Mouse (Mus musculus): ENCODE measurements at regions not wholly inside any gene's neighbourhood (a gene's known extent, or its start where the extent isn't known, plus 50 kb on each side); places are given as distances from the start of the nearest gene placed in this dataset.

- no peak for DNase-seq (ENCODE audit: inconsistent ontology term)
Observed at GRCm38 (mm10) chr2:74187963-74188790, 277.1 kb upstream of the Atp5g3 start.

GRCm38 (mm10) chr2:74178106-74178505 is 267.0 kb upstream of the Atp5g3 start:
- no peak for DNase-seq (ENCODE audit: inconsistent ontology term)

- DNase-seq (ENCODE audit: inconsistent ontology term) = peak; percentile 7
Observed at GRCm38 (mm10) chr2:74168776-74169570, 257.8 kb upstream of the Atp5g3 start.

GRCm38 (mm10) chr2:74168307-74168706 is 257.2 kb upstream of the Atp5g3 start:
- DNase-seq (ENCODE audit: inconsistent ontology term) = no peak

GRCm38 (mm10) chr2:74154062-74154461 is 242.9 kb upstream of the Atp5g3 start:
- DNase-seq (ENCODE audit: inconsistent ontology term) = no peak

- no peak for DNase-seq (ENCODE audit: inconsistent ontology term)
Observed at GRCm38 (mm10) chr2:74153247-74153850, 242.2 kb upstream of the Atp5g3 start.

DNA sequence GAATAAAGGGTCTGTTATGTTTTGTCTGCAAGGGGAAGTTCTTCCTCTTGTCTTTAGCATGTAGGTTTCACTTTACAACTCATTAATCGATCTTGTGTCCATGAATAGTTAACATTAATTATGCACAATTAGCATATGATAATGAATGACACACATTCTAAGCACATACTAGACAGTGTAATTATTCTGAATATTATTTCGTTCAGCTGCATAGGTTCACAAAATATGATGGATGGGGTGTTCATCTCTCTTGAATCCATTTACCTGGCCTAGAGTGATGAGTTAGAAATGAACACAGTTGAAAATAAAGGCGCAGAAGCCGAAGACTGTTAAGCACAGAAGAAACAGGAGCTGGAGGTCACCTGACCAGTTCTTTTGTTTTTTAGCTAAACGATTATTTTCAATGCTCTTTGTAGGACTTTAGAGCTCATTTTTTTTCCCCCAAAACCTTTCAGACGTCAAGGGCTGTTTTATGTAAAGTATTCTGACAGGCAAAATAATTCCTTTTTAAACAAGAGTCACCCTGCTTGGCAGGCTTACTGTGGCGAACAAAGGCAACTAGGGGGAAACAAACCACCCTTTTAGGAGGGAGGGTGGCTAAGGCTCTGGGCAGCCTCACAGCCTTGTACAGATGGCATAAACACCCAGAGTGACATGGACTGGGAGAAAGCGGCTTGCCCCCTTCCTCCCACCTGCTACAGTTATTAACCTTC is 241.6 kb upstream of the Atp5g3 start:
- peak; percentile 25 for DNase-seq (ENCODE audit: inconsistent ontology term)

GRCm38 (mm10) chr2:74147193-74147592 is 236.1 kb upstream of the Atp5g3 start:
- no peak for DNase-seq (ENCODE audit: inconsistent ontology term)

GRCm38 (mm10) chr2:74136624-74137003 is 225.5 kb upstream of the Atp5g3 start:
- peak; percentile 21 for DNase-seq (ENCODE audit: inconsistent ontology term)

GRCm38 (mm10) chr2:74135963-74136623 is 225.0 kb upstream of the Atp5g3 start:
- no peak for DNase-seq (ENCODE audit: inconsistent ontology term)

DNA sequence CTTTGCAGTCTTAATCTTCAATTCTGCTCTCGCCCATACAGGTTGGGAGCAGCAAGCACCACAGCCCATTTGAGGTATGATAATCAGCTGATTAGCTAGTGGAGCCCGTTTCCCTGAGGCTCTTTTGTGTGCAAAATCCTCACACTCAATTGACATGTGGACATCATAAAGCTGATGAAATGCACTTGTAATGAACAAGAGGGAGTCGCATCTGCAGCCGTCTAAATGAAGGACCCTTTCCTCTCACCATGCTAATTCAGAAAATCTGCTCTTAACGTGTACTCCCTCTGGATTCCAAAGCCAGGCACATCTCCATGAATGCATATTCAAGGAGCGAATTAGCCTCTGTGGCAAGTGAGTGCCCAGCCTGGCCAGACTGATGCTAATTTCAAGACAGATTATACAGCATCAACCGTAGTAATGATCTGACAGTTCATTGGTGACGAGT is 219.0 kb upstream of the Atp5g3 start:
- no peak for DNase-seq (ENCODE audit: inconsistent ontology term)

GRCm38 (mm10) chr2:74128782-74129538 is 217.8 kb upstream of the Atp5g3 start:
- DNase-seq (ENCODE audit: inconsistent ontology term) = peak; percentile 27

GRCm38 (mm10) chr2:74127136-74127535 is 216.0 kb upstream of the Atp5g3 start:
- DNase-seq (ENCODE audit: inconsistent ontology term) = no peak

DNA sequence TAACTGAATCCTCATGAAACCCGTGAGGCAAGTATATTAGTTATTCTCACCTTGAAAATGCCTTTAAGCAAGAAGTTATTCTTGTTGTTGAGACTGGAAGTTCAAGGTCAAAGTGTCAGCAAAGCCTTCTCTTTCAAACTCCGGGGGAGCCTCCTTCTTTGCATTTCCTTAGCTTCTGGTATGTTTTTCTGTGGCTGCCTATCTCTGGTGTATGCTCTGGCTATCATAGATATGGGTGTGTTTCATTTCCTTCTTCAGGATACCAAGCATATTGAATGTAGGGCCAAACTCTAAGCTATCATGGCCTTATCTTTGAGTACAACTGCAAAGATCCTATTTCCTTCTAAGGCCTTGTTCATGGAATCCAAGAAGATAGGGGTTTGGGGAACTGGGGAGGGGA is 213.1 kb upstream of the Atp5g3 start:
- no peak for DNase-seq (ENCODE audit: inconsistent ontology term)

- DNase-seq (ENCODE audit: inconsistent ontology term) = no peak
Observed at GRCm38 (mm10) chr2:74123360-74124074, 212.4 kb upstream of the Atp5g3 start.

GRCm38 (mm10) chr2:74122937-74123336 is 211.8 kb upstream of the Atp5g3 start:
- DNase-seq (ENCODE audit: inconsistent ontology term) = no peak

DNA sequence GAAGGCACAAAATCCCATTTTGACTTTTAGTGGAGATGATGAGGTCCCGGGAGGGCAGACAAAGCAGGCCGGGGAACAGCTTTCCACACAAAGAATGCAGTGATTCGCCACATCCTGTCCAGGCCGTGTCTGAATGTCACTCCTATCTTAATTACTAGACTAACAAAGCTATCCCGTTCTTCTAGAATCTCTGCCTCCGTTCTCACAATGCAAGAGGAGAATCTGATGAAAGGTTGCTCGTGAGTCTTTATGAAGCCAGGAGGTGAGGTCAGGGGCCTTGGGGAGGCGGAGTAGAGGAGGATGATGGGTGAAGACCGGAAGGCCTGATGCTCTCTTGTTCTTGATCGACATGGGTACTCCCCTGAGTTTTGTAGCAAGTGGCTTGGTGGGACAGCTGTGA is 208.9 kb upstream of the Atp5g3 start:
- DNase-seq (ENCODE audit: inconsistent ontology term) = peak; percentile 52

DNA sequence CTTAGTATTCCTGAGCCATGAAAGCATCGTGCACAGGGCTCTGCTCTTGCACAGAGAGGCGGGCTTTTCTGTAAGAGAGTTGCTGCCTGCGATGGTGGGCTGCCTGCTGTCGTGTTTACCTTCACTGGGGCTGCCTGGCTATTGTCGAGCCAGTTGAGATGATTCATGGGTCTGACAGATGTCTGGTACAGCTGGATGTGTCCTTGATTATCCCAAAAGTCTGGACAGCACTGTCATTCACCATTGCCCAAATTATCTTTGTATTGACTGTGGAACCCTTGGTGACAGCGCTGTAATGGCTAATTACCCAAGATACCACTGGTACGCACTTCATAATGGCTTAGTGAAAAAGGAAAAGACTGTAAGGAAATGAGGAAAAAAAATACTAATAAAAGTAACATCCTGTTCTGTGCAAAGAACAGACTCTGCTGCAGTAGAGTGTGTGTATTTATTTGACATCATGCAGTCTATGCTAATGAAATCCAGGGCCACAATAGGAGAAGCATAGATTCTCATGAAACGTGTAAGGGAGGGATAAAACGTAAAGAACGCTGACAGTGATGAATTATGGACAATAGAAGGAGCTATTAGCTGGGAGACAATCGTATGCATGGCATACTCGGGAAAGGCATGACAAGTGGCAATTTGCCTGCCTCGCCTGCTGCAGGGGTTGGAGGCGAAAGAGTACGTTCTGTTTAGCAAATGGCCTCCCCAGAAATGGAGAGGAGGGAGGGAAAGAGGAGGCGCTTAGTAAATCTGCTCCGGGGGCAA is 208.2 kb upstream of the Atp5g3 start:
- DNase-seq (ENCODE audit: inconsistent ontology term) = no peak

DNA sequence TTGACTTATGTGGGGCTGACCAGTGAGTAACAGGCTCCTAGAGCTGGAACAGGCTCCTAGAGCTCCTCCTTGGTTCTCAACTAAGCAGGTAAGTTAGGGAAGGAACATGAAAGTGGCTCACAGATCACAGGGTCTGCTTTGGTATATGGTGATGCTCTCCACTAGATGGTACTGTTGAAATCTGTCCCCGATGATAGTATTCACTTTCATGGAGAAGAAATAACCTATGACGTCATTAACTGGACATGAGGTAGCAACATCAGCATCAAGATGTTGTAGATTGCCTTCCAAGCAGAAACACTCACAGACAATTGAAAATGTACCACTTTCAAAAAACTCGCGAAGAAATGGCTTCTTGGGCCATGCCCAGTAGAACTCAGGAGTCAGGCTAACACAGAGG is 195.3 kb upstream of the Atp5g3 start:
- no peak for DNase-seq (ENCODE audit: inconsistent ontology term)
